Mouse (Mus musculus): ENCODE measurements at regions not wholly inside any gene's neighbourhood (a gene's known extent, or its start where the extent isn't known, plus 50 kb on each side); places are given as distances from the start of the nearest gene placed in this dataset.

- DNase-seq (ENCODE audit: low spot score in 2 of 2) = no peak
Measured at GRCm38 (mm10) chr10:91734691-91735090, 553.6 kb upstream of the Tmpo start.

- no peak for DNase-seq (ENCODE audit: low spot score in 2 of 2)
Measured at GRCm38 (mm10) chr10:91732007-91732589, 551.0 kb upstream of the Tmpo start.

- no peak for DNase-seq (ENCODE audit: low spot score in 2 of 2)
Measured at GRCm38 (mm10) chr10:91730062-91730461, 548.9 kb upstream of the Tmpo start.

- no peak for DNase-seq (ENCODE audit: low spot score in 2 of 2)
Measured at GRCm38 (mm10) chr10:91719561-91720371, 538.7 kb upstream of the Tmpo start.

- DNase-seq (ENCODE audit: low spot score in 2 of 2) = no peak
Measured at GRCm38 (mm10) chr10:91716604-91717003, 535.5 kb upstream of the Tmpo start.

GRCm38 (mm10) chr10:91714648-91715047, 533.5 kb upstream of the Tmpo start:
- no peak for DNase-seq (ENCODE audit: low spot score in 2 of 2)

- DNase-seq (ENCODE audit: low spot score in 2 of 2) = no peak
Measured at GRCm38 (mm10) chr10:91713529-91713928, 532.4 kb upstream of the Tmpo start.

- no peak for DNase-seq (ENCODE audit: low spot score in 2 of 2)
Measured at GRCm38 (mm10) chr10:91706816-91707215, 525.7 kb upstream of the Tmpo start.

- no peak for DNase-seq (ENCODE audit: low spot score in 2 of 2)
Measured at GRCm38 (mm10) chr10:91704751-91705150, 523.6 kb upstream of the Tmpo start.

GRCm38 (mm10) chr10:91701822-91702221, 520.7 kb upstream of the Tmpo start:
- no peak for DNase-seq (ENCODE audit: low spot score in 2 of 2)

- DNase-seq (ENCODE audit: low spot score in 2 of 2) = no peak
Measured at GRCm38 (mm10) chr10:91686082-91686618, 505.0 kb upstream of the Tmpo start.

- DNase-seq (ENCODE audit: low spot score in 2 of 2) = no peak
Measured at GRCm38 (mm10) chr10:91685164-91686027, 504.3 kb upstream of the Tmpo start.

- no peak for DNase-seq (ENCODE audit: low spot score in 2 of 2)
Measured at GRCm38 (mm10) chr10:91679641-91680040, 498.5 kb upstream of the Tmpo start.

GRCm38 (mm10) chr10:91637911-91638310, 456.8 kb upstream of the Tmpo start:
- no peak for DNase-seq (ENCODE audit: low spot score in 2 of 2)

- no peak for DNase-seq (ENCODE audit: low spot score in 2 of 2)
Measured at GRCm38 (mm10) chr10:91628672-91629071, 447.6 kb upstream of the Tmpo start.

- no peak for DNase-seq (ENCODE audit: low spot score in 2 of 2)
Measured at GRCm38 (mm10) chr10:91622281-91622680, 441.2 kb upstream of the Tmpo start.

- DNase-seq (ENCODE audit: low spot score in 2 of 2) = no peak
Measured at GRCm38 (mm10) chr10:91613794-91614479, 432.8 kb upstream of the Tmpo start.

- DNase-seq (ENCODE audit: low spot score in 2 of 2) = no peak
Measured at GRCm38 (mm10) chr10:91612052-91612451, 430.9 kb upstream of the Tmpo start.

- no peak for DNase-seq (ENCODE audit: low spot score in 2 of 2)
Measured at GRCm38 (mm10) chr10:91594891-91595290, 413.8 kb upstream of the Tmpo start.

GRCm38 (mm10) chr10:91593378-91593777, 412.3 kb upstream of the Tmpo start:
- DNase-seq (ENCODE audit: low spot score in 2 of 2) = no peak

- no peak for DNase-seq (ENCODE audit: low spot score in 2 of 2)
Measured at GRCm38 (mm10) chr10:91591845-91592244, 410.7 kb upstream of the Tmpo start.

GRCm38 (mm10) chr10:91591398-91591811, 410.3 kb upstream of the Tmpo start:
- DNase-seq (ENCODE audit: low spot score in 2 of 2) = no peak
